Mouse (Mus musculus) CH12F3 (cell line): Measurements from ENCODE around the gene Lhx6.

Experiments
- in situ Hi-C: fragments of 300-500 bp; cut with MboI; formaldehyde crosslinking; loops from 2 replicates; pipeline ENCODE4 v1.14.3; 2020; ENCODE audit warnings: low sequenced_read_pairs

The Lhx6 gene

GRCm38 (mm10) chr2:36093914-36094475 is 11.2 kb downstream of the Lhx6 start:
- in situ Hi-C loops: no loop called here

GRCm38 (mm10) chr2:36093301-36093700 is 11.9 kb downstream of the Lhx6 start:
- in situ Hi-C loops: no loop called here

- in situ Hi-C loops: no loop called here
Observed at GRCm38 (mm10) chr2:36092748-36093147, 12.5 kb downstream of the Lhx6 start.

- in situ Hi-C loops: no loop called here
Observed at GRCm38 (mm10) chr2:36090853-36091741, 14.1 kb downstream of the Lhx6 start.

DNA sequence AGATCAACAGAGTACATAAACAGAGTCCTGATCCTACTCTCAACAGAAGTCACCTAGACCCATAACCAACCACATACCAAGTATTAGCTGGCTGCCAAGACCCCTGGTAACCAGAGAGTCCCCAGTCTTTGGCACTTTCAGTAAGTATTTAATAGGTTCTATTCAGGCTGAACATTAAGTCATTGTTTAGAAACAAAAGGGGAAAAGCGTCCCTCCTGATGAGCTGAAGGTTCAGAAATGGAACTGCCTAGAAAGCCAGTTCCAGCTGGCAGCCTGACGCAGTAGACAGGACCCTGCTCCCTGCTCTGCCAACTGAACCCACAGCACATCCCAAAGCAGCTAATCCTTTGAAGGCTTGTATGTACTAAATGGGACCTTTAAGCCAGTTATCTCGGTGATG is 16.0 kb downstream of the Lhx6 start:
- in situ Hi-C loops: no loop called here

- in situ Hi-C loops: no loop called here
Observed at GRCm38 (mm10) chr2:36085041-36085440, 20.2 kb downstream of the Lhx6 start.

DNA sequence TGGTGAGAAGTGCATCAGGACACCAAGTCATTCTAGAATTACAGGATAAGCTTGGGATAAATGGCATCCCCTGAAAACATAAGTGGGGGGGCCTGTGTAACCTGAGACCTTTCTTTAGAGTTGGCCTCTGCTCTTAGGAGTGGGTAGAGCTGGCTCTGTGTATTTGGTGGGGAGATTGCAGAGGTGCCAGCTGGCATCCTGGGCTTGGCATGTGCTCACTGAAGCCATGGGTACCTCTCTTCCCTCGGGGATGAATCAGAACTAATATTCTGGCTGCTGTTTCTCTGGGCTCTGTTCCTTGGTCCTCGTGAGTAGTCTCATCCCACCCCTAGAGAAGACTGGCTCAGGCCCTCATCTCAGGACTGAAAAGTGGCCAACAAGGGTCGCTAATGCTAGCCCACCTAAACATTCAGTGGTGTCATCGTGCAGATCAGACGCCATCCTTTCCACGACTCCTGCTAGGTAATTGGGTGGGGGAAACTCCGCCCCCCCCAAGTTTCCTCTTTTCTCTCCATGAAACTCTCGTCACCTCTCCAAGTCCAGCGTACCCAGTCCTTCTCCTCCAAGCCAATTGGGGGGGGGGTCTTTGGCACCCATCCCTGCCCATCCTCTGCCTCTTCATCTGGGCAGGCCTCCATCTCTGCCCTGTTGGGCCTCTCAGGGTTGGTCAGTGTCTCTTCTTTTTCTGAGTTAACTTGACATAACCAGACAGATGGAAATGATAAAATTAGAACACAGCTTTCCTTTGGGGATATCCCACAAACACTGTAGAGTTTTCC is 22.2 kb downstream of the Lhx6 start:
- in situ Hi-C loops: no loop called here

DNA sequence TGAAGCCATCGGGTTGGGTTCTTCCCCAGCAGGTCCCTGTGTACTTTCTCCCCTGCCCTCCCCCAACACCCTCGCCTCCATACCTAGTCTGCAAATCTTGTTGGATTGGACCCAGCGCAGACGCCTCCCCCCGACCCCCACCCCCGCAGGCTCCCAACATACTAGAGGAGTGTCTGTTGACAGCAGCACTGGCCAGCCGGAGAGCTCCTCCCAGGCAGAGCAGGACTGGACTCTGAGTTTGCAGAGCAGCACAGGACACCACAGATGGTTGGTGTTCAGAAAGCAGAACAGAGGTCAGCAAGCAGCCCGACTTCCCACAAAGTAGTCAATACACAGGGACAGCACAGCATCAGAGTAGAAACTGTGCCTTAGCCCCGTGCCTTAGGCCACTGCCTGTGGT is 23.8 kb downstream of the Lhx6 start:
- in situ Hi-C loops: no loop called here

DNA sequence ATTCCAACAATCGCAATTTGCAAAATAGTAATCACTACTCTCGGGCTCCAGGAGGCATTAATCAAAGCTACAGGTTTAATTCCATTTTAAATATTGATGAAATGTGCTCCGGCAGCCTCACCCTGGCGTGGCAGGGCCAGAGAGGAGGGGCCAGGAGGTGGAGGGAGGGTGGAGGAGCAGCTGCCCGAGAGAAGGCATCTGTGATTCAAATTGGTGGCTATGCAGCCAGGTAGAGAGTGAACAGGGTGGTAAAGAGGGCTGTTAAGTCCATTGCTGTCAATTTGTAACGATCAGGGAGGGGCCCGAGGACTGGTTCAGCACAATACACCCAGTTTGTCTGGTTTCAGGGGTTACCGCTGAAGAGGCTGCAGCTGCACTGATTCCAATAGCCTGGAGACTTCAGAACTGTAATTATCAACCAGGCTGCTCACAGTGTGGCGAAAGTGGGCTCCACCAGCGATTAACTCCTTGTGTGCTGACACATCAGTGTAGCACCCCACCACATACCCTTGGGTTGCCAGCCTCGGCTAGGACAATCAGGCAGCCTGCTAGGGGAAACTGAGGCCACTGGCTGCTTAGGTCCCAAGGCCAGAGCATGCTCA is 27.9 kb downstream of the Lhx6 start:
- in situ Hi-C loops: no loop called here

- in situ Hi-C loops: no loop called here
Observed at GRCm38 (mm10) chr2:36075210-36075609, 30.0 kb downstream of the Lhx6 start.

GRCm38 (mm10) chr2:36073781-36074180 is 31.4 kb downstream of the Lhx6 start:
- in situ Hi-C loops: no loop called here

GRCm38 (mm10) chr2:36071660-36072305 is 33.4 kb downstream of the Lhx6 start:
- in situ Hi-C loops: no loop called here

GRCm38 (mm10) chr2:36067132-36067531 is 38.1 kb downstream of the Lhx6 start:
- in situ Hi-C loops: no loop called here

DNA sequence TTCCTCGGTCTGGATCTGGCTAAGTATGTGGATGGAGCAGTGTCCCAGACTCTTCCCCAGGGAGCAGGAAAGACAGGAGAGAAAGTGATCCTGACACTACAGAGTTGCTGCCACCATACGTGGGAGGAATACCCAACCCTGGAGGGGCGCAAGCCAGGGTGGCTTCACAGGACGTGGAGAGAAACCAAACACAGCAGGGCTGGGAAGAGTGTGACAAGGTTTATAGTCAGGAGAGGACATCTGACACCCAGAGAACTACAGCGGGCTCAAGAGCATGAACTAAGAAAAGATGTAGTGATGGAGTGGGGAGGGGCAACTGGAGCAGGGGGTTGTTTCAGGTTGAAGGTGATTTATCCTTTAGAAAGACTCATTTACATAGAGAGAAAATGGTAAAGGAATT is 43.8 kb downstream of the Lhx6 start:
- in situ Hi-C loops: no loop called here

DNA sequence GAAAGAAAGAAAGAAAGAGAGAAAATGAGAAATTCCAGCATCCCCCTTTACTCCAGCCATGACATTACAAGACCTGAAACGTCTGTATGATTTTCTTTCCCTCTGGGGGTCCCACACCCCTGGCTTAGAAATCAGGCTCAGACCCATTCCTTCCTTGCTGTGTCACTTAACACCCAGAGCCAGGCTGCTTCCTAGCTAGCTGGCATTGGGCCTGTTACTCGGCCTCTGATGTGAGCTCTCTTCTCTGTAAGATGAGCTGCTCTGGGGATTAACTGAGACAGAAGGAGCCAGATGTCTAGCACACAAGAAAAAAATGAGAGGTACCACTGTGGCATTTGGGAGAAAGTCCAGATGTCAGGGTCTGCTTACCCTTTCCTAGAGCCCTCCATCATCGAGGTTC is 49.0 kb downstream of the Lhx6 start:
- in situ Hi-C loops: no loop called here

DNA sequence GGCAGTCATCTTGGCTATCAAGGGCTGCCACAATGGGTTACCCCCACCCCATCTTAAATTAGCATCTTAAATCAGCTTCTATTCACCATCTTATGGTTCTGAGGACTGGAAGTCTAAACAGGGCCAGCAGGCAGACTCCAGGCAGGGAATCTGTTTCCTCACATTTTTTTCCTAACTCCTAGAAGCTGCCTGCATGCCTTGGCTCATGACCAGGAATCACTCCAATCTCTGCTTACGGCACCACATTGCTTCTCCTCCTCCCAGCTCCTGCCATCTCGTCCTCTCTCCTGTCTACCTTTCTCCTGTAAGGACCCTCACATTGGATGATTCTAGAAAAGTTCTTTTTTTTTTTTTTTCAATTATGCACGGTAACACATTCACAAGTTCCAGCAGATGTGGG is 52.0 kb downstream of the Lhx6 start:
- in situ Hi-C loops: no loop called here

- in situ Hi-C loops: no loop called here
Observed at GRCm38 (mm10) chr2:36049567-36049954, 55.6 kb downstream of the Lhx6 start.

DNA sequence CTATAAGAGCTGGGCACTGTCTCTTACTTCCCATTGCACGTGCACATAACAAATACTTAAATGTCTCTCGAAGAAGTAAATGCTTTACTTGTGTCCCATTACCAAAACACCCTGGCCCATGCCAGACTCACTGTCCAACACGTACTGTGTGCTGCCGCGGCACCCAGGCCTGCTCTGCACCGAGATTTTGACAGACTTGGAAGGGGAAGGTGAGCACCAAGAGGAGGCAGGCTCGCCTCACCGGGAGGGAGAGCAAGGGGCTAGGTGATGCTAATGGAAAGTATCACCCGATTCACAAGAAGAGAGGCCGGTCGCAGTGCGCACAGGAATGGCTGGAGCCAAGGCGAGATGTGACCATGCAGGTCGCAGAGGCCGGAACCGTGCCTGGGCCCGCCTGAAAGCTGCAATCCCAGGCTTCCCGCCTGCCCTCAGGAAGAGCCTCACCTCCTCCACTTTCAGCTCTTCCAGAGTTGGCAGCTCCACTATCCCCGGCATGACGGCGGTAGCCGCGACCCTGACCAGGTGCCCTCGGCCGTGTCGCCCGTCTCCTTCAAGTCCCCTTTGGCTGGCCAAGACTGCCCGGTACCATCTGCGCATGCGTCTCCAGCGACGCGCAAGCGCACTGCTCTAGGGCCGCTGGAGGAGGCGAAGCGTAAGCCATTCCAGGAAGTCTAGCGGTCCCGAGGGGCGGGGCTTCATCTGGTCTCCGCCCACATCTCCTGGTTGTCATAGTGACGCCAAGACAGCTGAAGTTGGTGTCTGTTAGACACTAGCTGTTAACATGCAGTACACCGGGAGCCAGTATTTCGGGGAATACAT is 56.3 kb downstream of the Lhx6 start, which contains the start of the genes Ndufa8 and Morn5:
Gene Ndufa8 (minus strand): TSS at position 659 of the 819 bp plus-strand sequence.
Gene Morn5 (plus strand): TSS at position 711 of the 819 bp plus-strand sequence.
- in situ Hi-C loops: no loop called here

- in situ Hi-C loops: no loop called here
Observed at GRCm38 (mm10) chr2:36048164-36048563, 57.0 kb downstream of the Lhx6 start.

GRCm38 (mm10) chr2:36040872-36041271 is 64.3 kb downstream of the Lhx6 start:
- in situ Hi-C loops: no loop called here
